Mouse (Mus musculus): Measurements from ENCODE around the gene Shb.

DNA sequence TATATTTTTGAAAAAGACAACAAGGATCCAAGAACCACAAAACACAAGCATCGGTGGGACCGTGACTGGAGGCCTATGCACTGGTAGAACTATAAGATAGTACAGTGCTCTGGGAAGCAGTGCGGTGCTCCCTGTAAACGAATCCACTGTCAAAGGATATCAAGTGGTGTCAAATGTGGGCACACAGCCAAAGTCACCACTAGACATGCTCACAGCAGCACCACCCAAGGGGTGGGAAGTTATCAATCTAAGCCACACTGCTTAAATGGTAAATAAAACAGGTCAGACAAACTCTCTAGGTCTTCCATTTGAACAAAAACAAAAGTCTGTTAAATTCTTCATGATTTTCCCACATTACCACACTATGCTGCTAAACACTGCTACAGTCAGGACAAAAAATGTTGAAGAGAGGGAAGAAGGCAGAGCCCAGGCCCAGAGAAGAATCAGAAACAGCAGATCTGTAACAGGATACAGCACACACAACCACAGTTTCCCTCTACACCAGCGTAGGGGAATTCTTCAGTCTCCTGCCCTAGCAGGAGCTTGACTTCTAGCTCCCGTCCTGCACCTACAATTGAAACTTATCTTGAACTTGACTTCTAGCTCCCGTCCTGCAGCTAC, 129.3 kb downstream of the Shb start:
- TF ChIP-seq CTCF (IDR thresholded peaks at IDR 0.05; ENCODE audit: insufficient read depth, low read length) (no peak), POLR2A (IDR thresholded peaks at IDR 0.05; ENCODE audit: borderline replicate concordance, extremely low read depth, low read depth, low read length) (no peak)

Measured in lung, adult 2 months (tissue).